Mouse (Mus musculus) heart, embryonic 14.5 days (tissue): ENCODE data around the gene Gm3512. TPM values are rescaled to one million over a fixed set of nuclear protein-coding genes. Genes with fewer than 3 reads are reported as not detected.
"Not testable (repeated sequence)": the region's sequence is repeated elsewhere in the genome, so short reads cannot be mapped to it uniquely, and the experiment has no call there.

Source experiments
- ATAC-seq: fragments of 200-750 bp; cut with Nextera tagmentation; 2 replicates; pipeline ENCODE4 v1.8.0; 2017; ENCODE audit warnings: low read depth, moderate TSS enrichment; ENCODE audit not compliant: insufficient number of reproducible peaks, insufficient read depth, low FRiP score
- H3K27ac ChIP-seq, 2 experiments: fragments of 200-500 bp in 1 of 2; fragments of 300-500 bp in 1 of 2; sonication (generic) in 1 of 2; replicated peaks in 1 of 2; 2 replicates each; pipeline ENCODE4 v1.5.1; 2012 to 2014; ENCODE audit warnings: low read depth in 2 of 2, low read length in 2 of 2, control low read depth in 1 of 2, mild to moderate bottlenecking in 1 of 2, mixed read lengths in 1 of 2; ENCODE audit not compliant: control insufficient read depth in 1 of 2, insufficient read depth in 1 of 2
- H3K27me3 ChIP-seq: fragments of 300-500 bp; sonication (generic); 2 replicates; pipeline ENCODE4 v1.6.1; 2014; ENCODE audit warnings: mild to moderate bottlenecking, low read length, control low read depth; ENCODE audit not compliant: control insufficient read depth, insufficient read depth
- H3K36me3 ChIP-seq: fragments of 300-500 bp; sonication (generic); 2 replicates; pipeline ENCODE4 v1.6.1; 2014; ENCODE audit warnings: mild to moderate bottlenecking, control low read depth, low read length, mixed read lengths; ENCODE audit not compliant: control insufficient read depth, insufficient read depth
- H3K4me1 ChIP-seq, 2 experiments: fragments of 200-500 bp in 1 of 2; fragments of 300-500 bp in 1 of 2; sonication (generic) in 1 of 2; 2 replicates each; pipeline ENCODE4 v1.6.1; 2012 to 2014; ENCODE audit warnings: low read length in 2 of 2, control low read depth in 1 of 2, mixed read lengths in 1 of 2; ENCODE audit not compliant: control insufficient read depth in 2 of 2, insufficient read depth in 2 of 2
- H3K4me2 ChIP-seq: fragments of 300-500 bp; sonication (generic); 2 replicates; pipeline ENCODE4 v1.6.1; 2014; ENCODE audit warnings: mild to moderate bottlenecking, low read length
- H3K4me3 ChIP-seq, 2 experiments: fragments of 200-500 bp in 1 of 2; fragments of 300-500 bp in 1 of 2; sonication (generic) in 1 of 2; 2 replicates each; pipeline ENCODE4 v1.5.1; 2012 to 2014; ENCODE audit warnings: low read length in 2 of 2, mild to moderate bottlenecking in 2 of 2, control low read depth in 1 of 2, low read depth in 1 of 2, moderate library complexity in 1 of 2; ENCODE audit not compliant: control insufficient read depth in 1 of 2, insufficient read depth in 1 of 2
- H3K9ac ChIP-seq: fragments of 300-500 bp; sonication (generic); 2 replicates; pipeline ENCODE4 v1.6.1; 2014; ENCODE audit warnings: mild to moderate bottlenecking, low read length
- H3K9me3 ChIP-seq: fragments of 300-500 bp; sonication (generic); 2 replicates; pipeline ENCODE4 v1.6.1; 2016; ENCODE audit warnings: low read length, control low read depth; ENCODE audit not compliant: control insufficient read depth
- WGBS: fragments of 180-500 bp; shearing (Covaris S2); extraction: QIAGEN DNeasy Blood & Tissue Kit; methylation state at CpG from one replicate; pipeline ENCODE4 v1.1.7; 2014; 5-methylcytosine and 5-hydroxymethylcytosine counted together
- polyA plus RNA-seq: library from polyadenylated mRNA; unstranded; fragments of >200 nt; fragmentation: Nextera tagmentation; extraction: Ambion mirVana; gene quantifications from 2 replicates; pipeline ENCODE4 v1.2.1, GENCODE M21; 2014

Gm3512 gene
- 2.2 and 4.6 TPM in 2 replicates for polyA plus RNA-seq

DNA sequence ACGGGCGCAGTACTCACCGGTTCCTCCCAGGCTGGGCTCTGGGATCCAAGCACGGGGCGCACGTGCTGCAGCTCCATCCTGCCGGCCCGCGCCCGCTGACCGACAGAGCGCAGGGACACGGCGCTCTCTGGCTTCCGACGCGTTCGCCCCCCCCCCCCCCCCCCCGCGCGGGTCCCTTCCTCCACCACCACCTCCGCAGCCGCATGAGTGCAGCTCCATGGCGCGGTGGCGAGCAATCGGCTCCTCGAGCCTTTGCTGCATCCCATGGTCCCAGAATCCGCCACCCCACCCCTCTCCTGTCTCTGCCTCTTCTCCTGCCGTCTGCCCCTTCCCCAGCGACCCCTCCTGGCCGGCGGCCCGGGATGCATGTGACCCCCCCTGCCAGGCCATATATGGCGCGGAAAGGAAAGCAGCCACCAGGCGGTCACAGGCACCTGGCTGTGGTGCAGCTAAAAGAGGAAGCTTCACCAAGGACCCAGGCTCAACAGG, at the start of gene Gm3512:
Gene Gm3512 (minus strand): TSS at position 51 of the 489 bp plus-strand sequence.
- WGBS = no CpG with 5 or more reads among the region's 37 CpGs
- H3K27ac ChIP-seq, H3K4me1 ChIP-seq, H3K36me3 ChIP-seq, H3K9ac ChIP-seq, H3K4me3 ChIP-seq, H3K9me3 ChIP-seq, ATAC-seq, H3K4me2 ChIP-seq, H3K27me3 ChIP-seq: not testable (repeated sequence)

- not testable (repeated sequence) for H3K4me2 ChIP-seq, ATAC-seq, H3K4me1 ChIP-seq, H3K9ac ChIP-seq, H3K4me3 ChIP-seq, H3K9me3 ChIP-seq, H3K36me3 ChIP-seq, H3K27ac ChIP-seq, H3K27me3 ChIP-seq
- WGBS = 88% methylated on average over 2 of the region's 3 CpGs
These were observed 25.7 kb upstream of the Gm3512 start for GRCm38 (mm10) chr14:7200070-7200469.

GRCm38 (mm10) chr14:7194440-7194839, 20.1 kb upstream of the Gm3512 start, which contains the start of gene Gm16434:
Gm16434 (minus strand) TSS chr14:7194540.
- H3K4me3 ChIP-seq, H3K27me3 ChIP-seq, H3K9me3 ChIP-seq, H3K9ac ChIP-seq, H3K36me3 ChIP-seq, H3K4me2 ChIP-seq, H3K27ac ChIP-seq, ATAC-seq, H3K4me1 ChIP-seq: not testable (repeated sequence)
- WGBS = no CpG with 5 or more reads among the region's 2 CpGs

- H3K4me2 ChIP-seq, H3K27ac ChIP-seq, ATAC-seq, H3K9me3 ChIP-seq, H3K4me3 ChIP-seq, H3K4me1 ChIP-seq, H3K36me3 ChIP-seq, H3K9ac ChIP-seq, H3K27me3 ChIP-seq: not testable (repeated sequence)
- WGBS = no CpG with 5 or more reads among the region's 2 CpGs
These were observed 49.0 kb downstream of the Gm3512 start, which contains the start of gene Gm6676 for GRCm38 (mm10) chr14:7125312-7125711. Gm6676 (minus strand) TSS chr14:7125412.

DNA sequence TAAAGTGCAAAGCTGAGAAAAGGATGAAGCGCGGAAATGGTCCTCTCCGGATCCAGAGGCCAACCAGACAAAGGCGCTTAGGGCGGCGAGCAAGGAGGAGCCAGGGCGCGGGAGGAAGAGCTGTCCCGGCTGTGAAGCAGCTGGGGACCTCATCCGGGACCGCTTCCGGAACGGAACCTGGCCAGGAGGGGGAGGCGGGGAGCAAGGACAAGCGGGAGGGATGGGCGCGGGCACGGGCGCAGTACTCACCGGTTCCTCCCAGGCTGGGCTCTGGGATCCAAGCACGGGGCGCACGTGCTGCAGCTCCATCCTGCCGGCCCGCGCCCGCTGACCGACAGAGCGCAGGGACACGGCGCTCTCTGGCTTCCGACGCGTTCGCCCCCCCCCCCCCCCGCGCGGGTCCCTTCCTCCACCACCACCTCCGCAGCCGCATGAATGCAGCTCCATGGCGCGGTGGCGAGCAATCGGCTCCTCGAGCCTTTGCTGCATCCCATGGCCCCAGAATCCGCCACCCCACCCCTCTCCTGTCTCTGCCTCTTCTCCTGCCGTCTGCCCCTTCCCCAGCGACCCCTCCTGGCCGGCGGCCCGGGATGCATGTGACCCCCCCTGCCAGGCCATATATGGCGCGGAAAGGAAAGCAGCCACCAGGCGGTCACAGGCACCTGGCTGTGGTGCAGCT, 69.1 kb downstream of the Gm3512 start:
- Histone ChIP-seq H3K4me2 (peak overlapping the region; percentile 53), H3K9ac (peak overlapping the region; percentile 65), H3K4me3 (peak overlapping the region; percentile 44 to 58), H3K27ac (peak overlapping the region; percentile 64 to 68; a peak in 3 of 4 replicates)
- not testable (repeated sequence) for H3K27me3 ChIP-seq, H3K36me3 ChIP-seq, ATAC-seq, H3K9me3 ChIP-seq, H3K4me1 ChIP-seq
- WGBS = 0% methylated on average over 7 of the region's 54 CpGs

Other genes starting within 250 kb of the Gm3512 start
- not detected in 2 replicates for gene Gm6356, start 200.7 kb downstream of the Gm3512 start, polyA plus RNA-seq
- gene Gm10406, start 147.1 kb downstream of the Gm3512 start, polyA plus RNA-seq = 0.20 and 0.28 TPM in 2 replicates
- not detected in 2 replicates for gene Gm3685, start 129.6 kb downstream of the Gm3512 start, polyA plus RNA-seq
- gene Gm3696, start 73.9 kb downstream of the Gm3512 start, polyA plus RNA-seq = 1.6 and 1.8 TPM in 2 replicates
- not detected in 2 replicates for gene Gm6676, start 49.1 kb downstream of the Gm3512 start, polyA plus RNA-seq
- not detected in 2 replicates for gene Gm16434, start 20.0 kb upstream of the Gm3512 start, polyA plus RNA-seq
- gene Gm3727, start 90.2 kb upstream of the Gm3512 start, polyA plus RNA-seq = not detected in 2 replicates
- gene Gm3739, start 140.5 kb upstream of the Gm3512 start, polyA plus RNA-seq = 2.1 and 2.3 TPM in 2 replicates
- not detected in 2 replicates for gene Gm5797, start 157.9 kb upstream of the Gm3512 start, polyA plus RNA-seq
- not detected in 2 replicates for gene Gm8374, start 190.6 kb upstream of the Gm3512 start, polyA plus RNA-seq